Mouse (Mus musculus) MEL (cell line): Measurements from ENCODE around the gene Ltn1. TPM values are rescaled to one million over a fixed set of nuclear protein-coding genes. Genes with fewer than 3 reads are reported as not detected.

ENCODE experiments used
- DNase-seq: peaks from one replicate; pipeline ENCODE4 v3.0.0; 2011; ENCODE audit warnings: low read depth, low spot score
- H3K27ac ChIP-seq: 2 replicates; pipeline ENCODE4 v1.5.1; 2012; ENCODE audit warnings: low read depth, mild to moderate bottlenecking, control low read depth, low read length, moderate library complexity; ENCODE audit not compliant: control insufficient read depth
- H3K27me3 ChIP-seq, 2 experiments: fragments of 150-350 bp in 1 of 2; sonication (generic) in 1 of 2; 2 replicates each; pipeline ENCODE4 v1.6.1; 2012; ENCODE audit warnings: low read length in 2 of 2, mild to moderate bottlenecking in 2 of 2, improper control_type of control experiment in 1 of 2, moderate library complexity in 1 of 2; ENCODE audit not compliant: insufficient read depth in 2 of 2, control insufficient read depth in 1 of 2
- H3K36me3 ChIP-seq, 2 experiments: 2 replicates each; pipeline ENCODE4 v1.6.1; 2012 to 2014; ENCODE audit warnings: low read length in 2 of 2, improper control_type of control experiment in 1 of 2, inconsistent platforms in 1 of 2, mild to moderate bottlenecking in 1 of 2; ENCODE audit not compliant: insufficient read depth in 2 of 2, control insufficient read depth in 1 of 2
- H3K4me1 ChIP-seq, 2 experiments: fragments of 150-350 bp in 1 of 2; sonication (generic) in 1 of 2; 2 replicates each; pipeline ENCODE4 v1.6.1; 2012; ENCODE audit warnings: low read length in 2 of 2, improper control_type of control experiment in 1 of 2, mild to moderate bottlenecking in 1 of 2; ENCODE audit not compliant: insufficient read depth in 2 of 2, control insufficient read depth in 1 of 2
- H3K4me3 ChIP-seq, 2 experiments: fragments of 150-350 bp in 1 of 2; sonication (generic) in 1 of 2; 2 replicates each; pipeline ENCODE4 v1.5.1; 2012; ENCODE audit warnings: low read depth in 2 of 2, low read length in 2 of 2, mild to moderate bottlenecking in 2 of 2, moderate library complexity in 2 of 2, control low read depth in 1 of 2, improper control_type of control experiment in 1 of 2; ENCODE audit not compliant: control insufficient read depth in 1 of 2, insufficient read depth in 1 of 2
- H3K79me2 ChIP-seq: 2 replicates; pipeline ENCODE4 v1.6.1; 2012; ENCODE audit warnings: mild to moderate bottlenecking, low read length, moderate library complexity; ENCODE audit not compliant: control insufficient read depth, poor library complexity, insufficient read depth
- H3K9ac ChIP-seq: 2 replicates; pipeline ENCODE4 v1.6.1; 2012; ENCODE audit warnings: low read depth, mild to moderate bottlenecking, control low read depth, low read length, moderate library complexity; ENCODE audit not compliant: control insufficient read depth, poor library complexity, severe bottlenecking
- H3K9me3 ChIP-seq: fragments of 150-350 bp; sonication (generic); replicated peaks from 2 replicates; pipeline ENCODE4 v1.6.1; 2012; ENCODE audit warnings: mild to moderate bottlenecking, low read length, improper control_type of control experiment, moderate library complexity; ENCODE audit not compliant: insufficient read depth
- CHD1 ChIP-seq: IDR thresholded peaks from 2 replicates; pipeline ENCODE4 v1.6.1; 2012; ENCODE audit warnings: low read depth, mild to moderate bottlenecking, inconsistent platforms, low read length, improper control_type of control experiment
- CTCF ChIP-seq, 3 experiments: IDR thresholded peaks in 2 of 3; conservative IDR thresholded peaks in 1 of 3; 2 replicates each; pipeline ENCODE4 v1.5.1; 2011 to 2012; ENCODE audit warnings: low read length in 3 of 3, low read depth in 2 of 3, mild to moderate bottlenecking in 2 of 3, improper control_type of control experiment in 1 of 3, inconsistent platforms in 1 of 3, mixed read lengths in 1 of 3, moderate library complexity in 1 of 3; ENCODE audit not compliant: control insufficient read depth in 1 of 3, insufficient read depth in 1 of 3, poor library complexity in 1 of 3, severe bottlenecking in 1 of 3
- E2F4 ChIP-seq: IDR thresholded peaks from 2 replicates; pipeline ENCODE4 v1.6.1; 2011; ENCODE audit warnings: low read depth, low read length, improper control_type of control experiment, borderline replicate concordance
- ELF1 ChIP-seq: IDR thresholded peaks from 2 replicates; pipeline ENCODE4 v1.6.1; 2014; ENCODE audit warnings: low read depth, mild to moderate bottlenecking, inconsistent platforms, low read length, improper control_type of control experiment, moderate library complexity
- EP300 ChIP-seq, 2 experiments: IDR thresholded peaks; 2 replicates each; pipeline ENCODE4 v1.6.1; 2011; ENCODE audit warnings: improper control_type of control experiment in 2 of 2, low read length in 2 of 2, low read depth in 1 of 2, mild to moderate bottlenecking in 1 of 2
- GABPA ChIP-seq: IDR thresholded peaks from 2 replicates; pipeline ENCODE4 v1.6.1; 2012; ENCODE audit warnings: low read depth, mild to moderate bottlenecking, inconsistent platforms, low read length, improper control_type of control experiment, moderate library complexity
- HCFC1 ChIP-seq: IDR thresholded peaks from 2 replicates; pipeline ENCODE4 v1.6.1; 2012; ENCODE audit warnings: low read depth, mild to moderate bottlenecking, inconsistent platforms, low read length, improper control_type of control experiment, moderate library complexity
- JUND ChIP-seq: IDR thresholded peaks from 2 replicates; pipeline ENCODE4 v1.6.1; 2011; ENCODE audit warnings: low read depth, mild to moderate bottlenecking, improper control_type of control experiment, low read length
- KAT2A ChIP-seq: conservative IDR thresholded peaks from 2 replicates; pipeline ENCODE4 v1.6.1; 2012; ENCODE audit warnings: low read depth, low read length, improper control_type of control experiment, inconsistent platforms
- MAFK ChIP-seq: IDR thresholded peaks from 2 replicates; pipeline ENCODE4 v1.6.1; 2011; ENCODE audit warnings: low read depth, mild to moderate bottlenecking, low read length, improper control_type of control experiment, borderline replicate concordance
- MAZ ChIP-seq: IDR thresholded peaks from 2 replicates; pipeline ENCODE4 v1.6.1; 2012; ENCODE audit warnings: low read depth, mild to moderate bottlenecking, inconsistent platforms, low read length, improper control_type of control experiment
- MYB ChIP-seq: IDR thresholded peaks from 2 replicates; pipeline ENCODE4 v1.6.1; 2011; ENCODE audit warnings: mild to moderate bottlenecking, low read depth, low read length, improper control_type of control experiment
- POLR2A ChIP-seq, 2 experiments: IDR thresholded peaks; 2 replicates each; pipeline ENCODE4 v1.6.1; 2011 to 2012; ENCODE audit warnings: low read length in 2 of 2, mild to moderate bottlenecking in 2 of 2, control low read depth in 1 of 2, improper control_type of control experiment in 1 of 2, low read depth in 1 of 2, moderate library complexity in 1 of 2; ENCODE audit not compliant: control insufficient read depth in 1 of 2, insufficient read depth in 1 of 2, poor library complexity in 1 of 2
- POLR2AphosphoS2 ChIP-seq: IDR thresholded peaks from 2 replicates; pipeline ENCODE4 v1.6.1; 2011; ENCODE audit warnings: low read length, improper control_type of control experiment
- POLR2AphosphoS5 ChIP-seq: IDR thresholded peaks from 2 replicates; pipeline ENCODE4 v1.6.1; 2012; ENCODE audit warnings: low read depth, borderline replicate concordance, mild to moderate bottlenecking, inconsistent platforms, low read length, moderate library complexity, mixed read lengths
- RCOR1 ChIP-seq: IDR thresholded peaks from 2 replicates; pipeline ENCODE4 v1.6.1; 2012; ENCODE audit warnings: low read depth, mild to moderate bottlenecking, inconsistent platforms, low read length, improper control_type of control experiment
- SMC3 ChIP-seq: IDR thresholded peaks from 2 replicates; pipeline ENCODE4 v1.6.1; 2011; ENCODE audit warnings: low read depth, low read length, improper control_type of control experiment
- TAL1 ChIP-seq: IDR thresholded peaks from 2 replicates; pipeline ENCODE4 v1.6.1; 2012; ENCODE audit warnings: mild to moderate bottlenecking, inconsistent platforms, low read length, moderate library complexity, mixed read lengths
- TBP ChIP-seq: IDR thresholded peaks from 2 replicates; pipeline ENCODE4 v1.8.0; 2011; ENCODE audit warnings: low read depth, low read length, improper control_type of control experiment
- TCF12 ChIP-seq: IDR thresholded peaks from 2 replicates; pipeline ENCODE4 v1.6.1; 2014; ENCODE audit warnings: low read depth, mild to moderate bottlenecking, inconsistent platforms, low read length, improper control_type of control experiment, moderate library complexity
- UBTF ChIP-seq: IDR thresholded peaks from 2 replicates; pipeline ENCODE4 v1.6.1; 2012; ENCODE audit warnings: low read depth, mild to moderate bottlenecking, inconsistent platforms, low read length, improper control_type of control experiment, moderate library complexity, borderline replicate concordance; ENCODE audit not compliant: insufficient read depth
- USF2 ChIP-seq, 2 experiments: IDR thresholded peaks; 2 replicates each; pipeline ENCODE4 v1.6.1; 2011 to 2012; ENCODE audit warnings: improper control_type of control experiment in 2 of 2, low read length in 2 of 2, borderline replicate concordance in 1 of 2, inconsistent platforms in 1 of 2, low read depth in 1 of 2, mild to moderate bottlenecking in 1 of 2; ENCODE audit not compliant: insufficient read depth in 1 of 2
- ZC3H11A ChIP-seq: IDR thresholded peaks from 2 replicates; pipeline ENCODE4 v1.6.1; 2012; ENCODE audit warnings: low read depth, mild to moderate bottlenecking, inconsistent platforms, low read length, improper control_type of control experiment
- ZNF384 ChIP-seq: IDR thresholded peaks from 2 replicates; pipeline ENCODE4 v1.6.1; 2012; ENCODE audit warnings: low read depth, mild to moderate bottlenecking, inconsistent platforms, low read length, improper control_type of control experiment
- polyA plus RNA-seq, 2 experiments: library from polyadenylated mRNA; stranded (reverse) in 1 of 2; unstranded in 1 of 2; fragments of >175 nt in 1 of 2; fragments of >200 nt in 1 of 2; gene quantifications; 2 replicates each; pipeline versions ENCODE4 v1.2.1 to v1.2.4; 2012; ENCODE audit warnings: low replicate concordance in 2 of 2, low read depth in 1 of 2; ENCODE audit not compliant: insufficient read length in 2 of 2, insufficient read depth in 1 of 2, missing spikeins in 1 of 2
- total RNA-seq: library from RNA; depleted of rRNA; stranded (reverse); fragments of 300-350 nt; gene quantifications from 2 replicates; pipeline ENCODE4 v1.2.3, GENCODE M21; 2012

Ltn1 gene
- total and polyA plus RNA-seq, 3 experiments: 16.0 to 55.9 (median 22.3) TPM

DNA sequence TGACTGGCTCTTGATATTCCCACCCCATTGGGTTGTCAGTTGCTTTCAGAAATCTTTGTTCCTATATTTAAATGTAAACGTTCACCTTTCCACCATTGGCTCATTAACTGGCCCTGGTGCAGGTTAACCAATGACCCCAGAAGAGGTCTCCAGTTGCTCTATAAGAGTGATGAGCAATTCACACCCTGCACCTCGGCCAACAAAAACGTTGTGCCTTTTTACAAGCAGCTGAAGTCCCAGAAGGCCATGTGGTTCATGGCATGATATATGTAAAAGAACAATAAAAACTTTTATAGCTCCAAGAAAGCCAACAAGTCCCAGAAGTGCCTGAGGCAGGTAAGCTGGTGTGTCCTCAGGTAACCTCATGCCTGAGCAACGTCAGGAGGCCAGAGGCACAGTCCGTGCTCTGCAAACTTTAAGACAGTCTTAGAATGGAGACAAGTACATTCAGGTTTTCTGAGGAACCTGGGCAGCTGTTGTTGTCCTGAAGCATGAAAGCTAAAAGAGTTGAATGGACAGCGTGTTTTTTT is 91.3 kb downstream of the Ltn1 start:
- Histone ChIP-seq H3K4me3 (no peak overlapping the region), H3K9ac (no peak overlapping the region)
- no peak for TF ChIP-seq ZC3H11A
- TF ChIP-seq MAFK: no peak
- TF ChIP-seq POLR2A (IDR thresholded peaks at IDR 0.05; ENCODE audit: control insufficient read depth in 1 of 2, insufficient read depth in 1 of 2, low read depth in 1 of 2, low read length in 2 of 2, poor library complexity in 1 of 2): no peak
- no peak for TF ChIP-seq RCOR1
- TF ChIP-seq UBTF: no peak
- TF ChIP-seq MAZ: no peak
- no peak for TF ChIP-seq POLR2AphosphoS5
- TF ChIP-seq KAT2A: no peak
- TF ChIP-seq JUND: no peak
- TF ChIP-seq HCFC1: no peak
- TF ChIP-seq CTCF (IDR thresholded peaks at IDR 0.05 in 2 of 3, conservative IDR thresholded peaks at IDR 0.05 in 1 of 3; ENCODE audit: control insufficient read depth in 1 of 3, insufficient read depth in 1 of 3, low read depth in 2 of 3, low read length in 3 of 3, poor library complexity in 1 of 3, severe bottlenecking in 1 of 3): no peak
- TF ChIP-seq POLR2AphosphoS2: no peak
- TF ChIP-seq MYB: no peak
- no peak for TF ChIP-seq USF2 (IDR thresholded peaks at IDR 0.05; ENCODE audit: borderline replicate concordance in 1 of 2, insufficient read depth in 1 of 2, low read depth in 1 of 2, low read length in 2 of 2)
- TF ChIP-seq TAL1: no peak
- no peak for TF ChIP-seq CHD1
- TF ChIP-seq ZNF384: no peak
- TF ChIP-seq TCF12: no peak
- TF ChIP-seq, all 39 proteins: peak for 0
- Histone ChIP-seq H3K36me3 (no peaks in the 10 kb centered on the region), H3K9me3 (no peaks in the 10 kb centered on the region), H3K27ac (no peak overlapping the region), H3K4me1 (no peaks in the 10 kb centered on the region), H3K79me2 (no peaks in the 10 kb centered on the region), H3K27me3 (peaks cover 13% of the 10 kb centered on the region in 2 experiments)
- no peak for DNase-seq

DNA sequence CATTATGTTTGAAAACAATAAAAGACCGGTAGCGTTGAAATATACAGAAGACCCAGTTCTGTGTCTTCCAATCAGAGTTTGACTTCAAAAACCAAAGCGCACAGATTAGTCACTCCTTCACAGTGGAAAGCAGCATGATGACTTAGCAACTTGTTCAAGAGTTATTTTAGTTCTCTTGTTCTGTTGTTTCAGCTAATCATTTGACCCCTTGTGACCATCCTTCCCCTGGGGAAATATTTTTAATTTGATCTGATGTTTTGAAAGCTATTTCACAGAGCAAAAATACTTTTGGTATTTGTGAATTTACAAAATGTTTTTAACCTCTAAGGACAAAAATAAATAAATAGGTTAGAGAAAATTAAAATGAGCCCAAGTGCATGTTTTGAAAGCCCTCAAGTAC is 97.7 kb downstream of the Ltn1 start:
- Histone ChIP-seq H3K27ac (no peak overlapping the region), H3K9me3 (no peaks in the 10 kb centered on the region), H3K9ac (no peak overlapping the region), H3K4me1 (no peaks in the 10 kb centered on the region), H3K27me3 (peaks cover 4 to 6% of the 10 kb centered on the region in 2 experiments), H3K36me3 (no peaks in the 10 kb centered on the region), H3K79me2 (no peaks in the 10 kb centered on the region), H3K4me3 (no peak overlapping the region)
- no peak for TF ChIP-seq POLR2AphosphoS5
- no peak for TF ChIP-seq GABPA
- no peak for TF ChIP-seq RCOR1
- no peak for TF ChIP-seq EP300 (IDR thresholded peaks at IDR 0.05; ENCODE audit: low read depth in 1 of 2, low read length in 2 of 2)
- TF ChIP-seq SMC3: no peak
- no peak for TF ChIP-seq E2F4
- TF ChIP-seq JUND: no peak
- TF ChIP-seq ZC3H11A: no peak
- no peak for TF ChIP-seq TBP
- no peak for TF ChIP-seq HCFC1
- no peak for TF ChIP-seq TCF12
- no peak for TF ChIP-seq ELF1
- DNase-seq: no peak
